Mouse (Mus musculus): Measurements from ENCODE around the gene Dusp1. TPM values are rescaled to one million over a fixed set of nuclear protein-coding genes. Genes with fewer than 3 reads are reported as not detected.

Gene Dusp1
- polyA plus RNA-seq, 1 experiment from 2014 or later = 31.5 TPM

DNA sequence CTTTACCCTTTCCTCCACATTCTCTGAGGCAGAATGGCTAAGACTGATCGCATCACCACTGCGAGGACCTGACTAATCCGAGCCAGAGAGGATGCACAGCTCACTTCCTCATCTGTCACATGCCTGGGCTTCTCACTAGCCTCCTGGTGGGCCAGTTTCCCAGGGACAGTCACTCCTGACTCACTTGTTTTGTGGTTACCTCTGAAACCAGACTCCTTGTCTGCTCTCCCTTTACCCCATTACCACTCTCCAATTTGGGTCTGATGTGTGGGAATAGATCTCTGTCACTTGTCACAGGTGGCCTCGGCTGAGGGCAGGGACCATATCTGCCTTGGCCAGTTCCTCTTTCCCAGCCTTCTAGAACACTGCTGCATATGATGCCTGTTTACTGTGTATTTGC is 43.7 kb upstream of the Dusp1 start:
- DNase-seq (ENCODE audit: low spot score) = no peak
- no peak for TF ChIP-seq CTCF (IDR thresholded peaks at IDR 0.05; ENCODE audit: low read depth)
- no peak for ATAC-seq (replicated peaks; ENCODE audit: low FRiP score, low read depth)

DNA sequence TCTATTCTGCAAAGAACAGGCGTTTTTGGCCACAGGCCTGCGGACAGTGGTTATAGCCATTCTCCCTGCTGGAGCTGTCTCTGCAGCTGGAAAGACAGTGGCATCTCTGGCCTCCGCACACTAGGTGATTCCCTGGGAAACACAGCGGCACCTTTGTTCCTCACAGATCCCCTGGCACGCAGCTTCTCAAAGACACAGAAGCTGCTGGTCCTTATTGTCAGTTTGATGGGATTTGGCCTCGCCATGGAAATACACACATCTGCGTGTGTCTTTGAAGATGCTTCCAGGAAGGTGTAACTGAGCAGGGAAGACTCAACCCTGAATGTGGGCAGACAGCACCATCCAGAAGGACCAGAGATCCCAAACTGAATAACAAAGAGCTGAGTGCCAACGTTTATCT is 41.4 kb upstream of the Dusp1 start:
- Histone ChIP-seq H3K4me2 (ENCODE audit: low read length) (no peak overlapping the region), H3K4me1 (replicated peaks; ENCODE audit: insufficient read depth, low read length) (peaks cover 34% of the 10 kb centered on the region), H3K36me3 (ENCODE audit: insufficient read depth, low read length) (0 out of 2 replicates have a peak, but pooled peaks cover 3% of the 10 kb centered on the region), H3K9ac (ENCODE audit: low read depth, low read length) (no peak overlapping the region), H3K4me3 (replicated peaks; ENCODE audit: low read depth, low read length) (no peak overlapping the region), H3K9me3 (replicated peaks; ENCODE audit: low read length) (no peaks in the 10 kb centered on the region), H3K27ac (peak overlapping the region; percentile 80), H3K27me3 (ENCODE audit: insufficient read depth, low read length) (no peaks in the 10 kb centered on the region)
- 92% methylated on average over 8 of the region's 8 CpGs for WGBS
- ATAC-seq (replicated peaks; ENCODE audit: low FRiP score, low read depth) = no peak
- no peak for DNase-seq (ENCODE audit: low spot score)
- TF ChIP-seq CTCF (IDR thresholded peaks at IDR 0.05; ENCODE audit: low read depth) = no peak

More for the DNA sequence above, 43.7 kb upstream of the Dusp1 start:
- Histone ChIP-seq H3K36me3 (ENCODE audit: insufficient read depth, low read length) (0 out of 2 replicates have a peak, but pooled peaks cover 10% of the 10 kb centered on the region), H3K27ac (no peak overlapping the region), H3K27me3 (ENCODE audit: insufficient read depth, low read length) (no peaks in the 10 kb centered on the region), H3K4me2 (ENCODE audit: low read length) (no peak overlapping the region), H3K4me3 (replicated peaks; ENCODE audit: low read depth, low read length) (no peak overlapping the region), H3K4me1 (replicated peaks; ENCODE audit: insufficient read depth, low read length) (peaks cover 32% of the 10 kb centered on the region), H3K9me3 (replicated peaks; ENCODE audit: low read length) (no peaks in the 10 kb centered on the region), H3K9ac (ENCODE audit: low read depth, low read length) (no peak overlapping the region)
- WGBS = 76% methylated on average over 4 of the region's 4 CpGs

DNA sequence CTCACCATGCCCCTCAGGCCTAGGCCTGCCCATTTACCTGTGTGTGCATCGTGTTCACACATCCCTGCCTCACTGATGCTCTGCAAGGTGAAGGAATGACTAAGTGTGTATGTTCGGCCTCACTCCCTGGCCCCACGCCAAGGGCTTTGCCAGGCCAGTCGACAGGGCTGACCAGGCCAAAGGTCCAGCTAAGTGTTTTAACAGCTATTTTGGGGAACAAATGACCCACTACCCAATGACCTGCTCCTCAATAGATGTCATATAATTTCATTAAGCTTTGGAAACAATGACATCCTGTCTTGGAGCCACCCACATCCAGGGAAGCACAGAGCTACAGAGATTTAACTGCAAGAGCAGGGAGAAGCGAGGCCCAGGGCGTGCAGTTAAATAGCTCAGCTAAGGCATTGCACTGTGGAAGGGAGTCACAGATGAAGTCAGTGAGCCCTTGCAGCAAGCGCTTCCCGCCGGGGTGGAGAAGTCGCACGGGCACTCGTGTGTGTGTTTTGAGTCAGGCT is 40.5 kb upstream of the Dusp1 start:
- Histone ChIP-seq H3K27ac (peak overlapping the region; percentile 80), H3K9ac (ENCODE audit: low read depth, low read length) (0 out of 2 replicates have a peak overlapping the region, but pooled peaks have one; percentile 31), H3K27me3 (ENCODE audit: insufficient read depth, low read length) (no peaks in the 10 kb centered on the region), H3K4me2 (ENCODE audit: low read length) (no peak overlapping the region), H3K9me3 (replicated peaks; ENCODE audit: low read length) (no peaks in the 10 kb centered on the region), H3K36me3 (ENCODE audit: insufficient read depth, low read length) (0 out of 2 replicates have a peak, but pooled peaks cover 3% of the 10 kb centered on the region), H3K4me1 (replicated peaks; ENCODE audit: insufficient read depth, low read length) (peaks cover 34% of the 10 kb centered on the region), H3K4me3 (replicated peaks; ENCODE audit: low read depth, low read length) (no peak overlapping the region)
- DNase-seq (ENCODE audit: low spot score) (peak; percentile 51), ATAC-seq (replicated peaks; ENCODE audit: low FRiP score, low read depth) (peak; percentile 52; the same call in 1 of the 2 replicates)
- 25% methylated on average over 12 of the region's 12 CpGs for WGBS
- no peak for TF ChIP-seq CTCF (IDR thresholded peaks at IDR 0.05; ENCODE audit: low read depth)

DNA sequence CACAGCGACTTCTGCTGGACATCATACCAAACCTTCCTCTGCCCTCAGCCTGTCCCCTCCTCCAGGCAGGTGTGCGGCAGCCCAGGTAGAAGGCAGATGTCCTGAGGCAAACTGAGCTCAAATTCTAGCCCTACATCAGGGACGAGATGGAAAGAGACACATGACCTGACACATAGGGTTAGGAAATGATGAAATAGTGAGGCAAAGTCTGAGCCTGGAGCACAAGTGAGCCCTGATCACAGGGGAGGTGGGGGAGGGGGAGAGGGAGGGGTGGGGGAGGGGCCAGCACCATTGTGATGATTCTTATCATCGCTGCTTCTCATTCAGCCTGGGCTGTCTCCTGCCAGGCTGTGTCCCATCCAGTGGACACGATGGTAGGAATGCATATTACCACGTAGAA is 40.0 kb upstream of the Dusp1 start:
- no peaks in the 10 kb centered on the region for H3K27me3 ChIP-seq (ENCODE audit: insufficient read depth, low read length)
- no peaks in the 10 kb centered on the region for H3K9me3 ChIP-seq (replicated peaks; ENCODE audit: low read length)
- H3K9ac ChIP-seq (ENCODE audit: low read depth, low read length) = no peak overlapping the region
- H3K4me2 ChIP-seq (ENCODE audit: low read length) = no peak overlapping the region
- 0 out of 2 replicates have a peak, but pooled peaks have one; percentile 3 for TF ChIP-seq CTCF (IDR thresholded peaks at IDR 0.05; ENCODE audit: low read depth)
- peak overlapping the region; percentile 80 for H3K27ac ChIP-seq
- H3K4me1 ChIP-seq (replicated peaks; ENCODE audit: insufficient read depth, low read length) = peaks cover 37% of the 10 kb centered on the region
- no peak overlapping the region for H3K4me3 ChIP-seq (replicated peaks; ENCODE audit: low read depth, low read length)
- no peak for DNase-seq (ENCODE audit: low spot score)
- ATAC-seq (replicated peaks; ENCODE audit: low FRiP score, low read depth) = no peak
- H3K36me3 ChIP-seq (ENCODE audit: insufficient read depth, low read length) = 0 out of 2 replicates have a peak, but pooled peaks cover 3% of the 10 kb centered on the region
- WGBS = 57% methylated on average over 6 of the region's 6 CpGs

DNA sequence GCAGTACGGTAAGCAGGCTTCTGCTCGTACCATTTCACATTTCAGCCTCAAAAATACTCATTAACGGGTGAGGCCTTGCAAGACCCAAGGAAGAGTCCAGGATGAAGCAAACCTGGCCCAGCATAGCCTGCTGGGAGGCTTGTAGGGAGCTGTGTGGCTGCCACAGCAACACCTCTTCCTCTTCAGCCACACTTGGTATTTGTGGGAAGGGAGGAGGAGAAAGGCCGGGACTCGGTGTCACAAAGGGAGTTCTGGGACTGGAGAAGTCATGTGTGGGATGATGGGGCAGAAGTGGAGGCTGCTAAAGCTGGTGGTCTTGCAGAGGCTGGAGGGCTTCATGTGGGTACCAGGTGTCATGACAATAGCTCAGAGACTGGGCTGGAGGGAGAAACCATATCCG is 39.6 kb upstream of the Dusp1 start:
- TF ChIP-seq CTCF (IDR thresholded peaks at IDR 0.05; ENCODE audit: low read depth) = no peak

DNA sequence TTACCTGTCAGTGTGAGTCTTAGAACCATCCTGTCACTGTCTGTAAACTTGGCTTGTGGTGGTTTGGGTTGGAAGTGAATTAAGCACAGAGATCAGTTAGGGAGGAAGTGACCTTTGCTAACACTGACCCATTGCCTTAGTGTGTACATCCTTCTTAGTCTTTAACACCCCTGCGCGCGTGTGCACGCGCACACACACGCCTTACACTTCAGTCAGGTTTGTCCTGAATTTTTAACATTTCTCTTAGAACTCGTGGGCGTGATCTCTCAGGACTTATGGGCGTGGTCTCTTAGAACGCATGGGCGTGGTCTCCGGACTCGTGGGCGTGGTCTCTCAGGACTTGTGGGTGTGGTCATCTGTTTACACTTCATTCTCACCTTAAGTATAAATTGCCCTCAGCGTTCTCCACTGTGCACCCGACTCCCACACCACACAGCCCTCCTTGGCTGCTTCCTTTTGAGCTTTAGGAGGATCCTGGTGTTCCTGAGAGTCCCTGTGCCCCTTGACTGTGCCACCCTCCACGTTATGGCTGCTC is 39.1 kb upstream of the Dusp1 start:
- Histone ChIP-seq H3K4me1 (replicated peaks; ENCODE audit: insufficient read depth, low read length) (peaks cover 46% of the 10 kb centered on the region), H3K4me3 (replicated peaks; ENCODE audit: low read depth, low read length) (no peak overlapping the region), H3K36me3 (ENCODE audit: insufficient read depth, low read length) (no peaks in the 10 kb centered on the region), H3K27me3 (ENCODE audit: insufficient read depth, low read length) (no peaks in the 10 kb centered on the region), H3K27ac (0 out of 2 replicates have a peak overlapping the region, but pooled peaks have one; percentile 80), H3K9me3 (replicated peaks; ENCODE audit: low read length) (no peaks in the 10 kb centered on the region), H3K9ac (ENCODE audit: low read depth, low read length) (no peak overlapping the region), H3K4me2 (ENCODE audit: low read length) (no peak overlapping the region)
- no peak for DNase-seq (ENCODE audit: low spot score)
- no peak for TF ChIP-seq CTCF (IDR thresholded peaks at IDR 0.05; ENCODE audit: low read depth)
- WGBS = 61% methylated on average over 17 of the region's 17 CpGs
- no peak for ATAC-seq (replicated peaks; ENCODE audit: low FRiP score, low read depth)

More for the DNA sequence above, 39.6 kb upstream of the Dusp1 start:
- H3K9ac ChIP-seq (ENCODE audit: low read depth, low read length) = no peak overlapping the region
- H3K4me1 ChIP-seq (replicated peaks; ENCODE audit: insufficient read depth, low read length) = peaks cover 41% of the 10 kb centered on the region
- H3K27me3 ChIP-seq (ENCODE audit: insufficient read depth, low read length) = no peaks in the 10 kb centered on the region
- DNase-seq (ENCODE audit: low spot score) = no peak
- no peak overlapping the region for H3K4me2 ChIP-seq (ENCODE audit: low read length)
- WGBS = 63% methylated on average over 6 of the region's 6 CpGs
- no peak overlapping the region for H3K4me3 ChIP-seq (replicated peaks; ENCODE audit: low read depth, low read length)
- H3K27ac ChIP-seq = peak overlapping the region; percentile 80
- ATAC-seq (replicated peaks; ENCODE audit: low FRiP score, low read depth) = no peak
- H3K36me3 ChIP-seq (ENCODE audit: insufficient read depth, low read length) = no peaks in the 10 kb centered on the region
- H3K9me3 ChIP-seq (replicated peaks; ENCODE audit: low read length) = no peaks in the 10 kb centered on the region

All from kidney, postnatal 0 days (tissue).